Mouse (Mus musculus): ENCODE measurements around the gene Gnl2. TPM values are rescaled to one million over a fixed set of nuclear protein-coding genes. Genes with fewer than 3 reads are reported as not detected.

Gene Gnl2
- polyA plus RNA-seq, 1 experiment from 2014 or later: 89.6 TPM

DNA sequence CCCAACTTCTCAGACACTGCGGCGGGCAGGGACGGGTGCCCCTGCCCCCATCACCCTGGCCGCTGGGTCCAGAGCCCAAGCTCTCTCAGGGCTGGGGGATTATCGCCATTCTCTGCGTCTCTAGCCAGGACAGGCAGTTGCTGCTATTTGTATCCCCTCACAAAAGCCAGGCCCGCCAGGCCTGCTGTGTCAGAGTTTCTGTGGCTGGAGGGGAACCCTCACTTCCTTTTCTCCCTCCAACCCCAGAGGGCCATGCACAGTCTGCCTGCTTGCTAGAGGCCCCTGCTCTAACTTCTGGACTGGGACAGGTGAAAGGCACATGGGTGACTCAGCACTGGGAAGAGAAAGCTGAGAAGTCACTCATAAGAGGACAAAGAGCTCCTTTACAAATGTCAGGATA is 26.1 kb upstream of the Gnl2 start:
- H3K36me3 ChIP-seq (ENCODE audit: control insufficient read depth, insufficient read depth, low read length): no peaks in the 10 kb centered on the region
- H3K9me3 ChIP-seq (ENCODE audit: control insufficient read depth, low read length): no peaks in the 10 kb centered on the region
- no peak overlapping the region for H3K9ac ChIP-seq (replicated peaks; ENCODE audit: low read depth, low read length)
- no peak overlapping the region for H3K27ac ChIP-seq (ENCODE audit: low read depth, low read length)
- no peak overlapping the region for H3K4me3 ChIP-seq (ENCODE audit: low read depth, low read length)
- H3K4me1 ChIP-seq (ENCODE audit: control insufficient read depth, insufficient read depth, low read length): peaks cover 13% of the 10 kb centered on the region; the same call in 1 of the 2 replicates
- no peak overlapping the region for H3K4me2 ChIP-seq (ENCODE audit: low read depth, low read length)
- WGBS: 8% methylated on average over 7 of the region's 7 CpGs
- no peak for ATAC-seq (ENCODE audit: low read depth)
- H3K27me3 ChIP-seq (ENCODE audit: control insufficient read depth, insufficient read depth, low read length): peaks cover 49% of the 10 kb centered on the region

DNA sequence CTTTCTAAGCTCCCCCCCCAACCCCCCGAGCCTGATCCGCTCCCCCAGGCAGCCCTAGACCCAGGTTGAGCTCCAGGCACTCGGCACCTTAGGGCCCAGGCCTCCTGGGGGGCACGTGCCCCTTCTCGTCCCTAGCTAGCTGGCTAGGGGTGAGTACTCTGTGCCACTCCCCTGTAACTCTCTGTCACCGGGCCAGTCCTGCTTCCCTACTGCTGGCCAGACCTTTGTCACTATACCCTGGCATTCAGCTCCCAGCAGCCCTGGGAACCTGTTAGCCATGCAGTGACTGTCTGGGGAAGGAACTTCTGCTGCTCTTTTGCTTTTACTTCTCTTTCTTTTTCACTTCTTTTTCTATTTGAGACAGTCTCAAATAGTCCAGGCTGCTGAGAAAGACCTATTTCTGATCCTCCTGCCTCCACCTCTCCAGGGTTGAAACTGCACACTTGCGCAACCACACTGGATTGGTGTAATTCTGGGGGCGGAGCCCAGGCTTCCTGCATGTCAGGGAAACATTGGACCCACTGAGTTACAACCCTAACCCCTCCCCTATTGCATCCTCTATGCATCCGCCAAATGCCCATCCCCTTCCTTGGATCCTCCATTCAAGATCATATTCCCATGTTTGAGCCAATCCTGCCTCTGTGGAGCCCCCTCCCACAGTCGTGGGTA is 18.8 kb upstream of the Gnl2 start:
- H3K9ac ChIP-seq (replicated peaks; ENCODE audit: low read depth, low read length): no peak overlapping the region
- no peak overlapping the region for H3K4me3 ChIP-seq (ENCODE audit: low read depth, low read length)
- H3K27me3 ChIP-seq (ENCODE audit: control insufficient read depth, insufficient read depth, low read length): no peaks in the 10 kb centered on the region
- H3K4me2 ChIP-seq (ENCODE audit: low read depth, low read length): no peak overlapping the region
- no peaks in the 10 kb centered on the region for H3K9me3 ChIP-seq (ENCODE audit: control insufficient read depth, low read length)
- no peak overlapping the region for H3K27ac ChIP-seq (ENCODE audit: low read depth, low read length)
- H3K4me1 ChIP-seq (ENCODE audit: control insufficient read depth, insufficient read depth, low read length): no peaks in the 10 kb centered on the region
- ATAC-seq (ENCODE audit: low read depth): no peak
- H3K36me3 ChIP-seq (ENCODE audit: control insufficient read depth, insufficient read depth, low read length): no peaks in the 10 kb centered on the region
- 67% methylated on average over 10 of the region's 10 CpGs for WGBS

DNA sequence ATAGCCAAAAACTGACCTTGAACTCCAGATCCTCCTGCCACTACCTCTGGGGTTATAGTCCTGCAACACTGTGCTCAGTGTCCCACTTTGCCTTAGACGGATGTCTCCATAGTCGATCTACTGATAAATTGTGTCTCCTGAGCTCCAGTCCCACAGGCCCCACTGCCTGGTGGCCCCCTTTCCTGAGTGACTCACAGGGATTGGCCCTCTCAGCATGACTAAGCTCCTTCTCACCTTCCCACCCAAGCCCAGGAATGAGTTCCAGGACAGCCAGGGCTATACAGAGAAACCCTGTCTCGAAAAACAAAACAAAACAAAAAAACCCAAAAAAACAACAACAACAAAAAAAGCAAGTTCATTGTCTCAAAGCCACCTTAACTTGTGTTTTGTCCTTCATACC is 16.8 kb upstream of the Gnl2 start:
- H3K9ac ChIP-seq (replicated peaks; ENCODE audit: low read depth, low read length): no peak overlapping the region
- no peak overlapping the region for H3K4me3 ChIP-seq (ENCODE audit: low read depth, low read length)
- WGBS: 85% methylated on average over 3 of the region's 3 CpGs
- H3K27me3 ChIP-seq (ENCODE audit: control insufficient read depth, insufficient read depth, low read length): no peaks in the 10 kb centered on the region
- no peaks in the 10 kb centered on the region for H3K9me3 ChIP-seq (ENCODE audit: control insufficient read depth, low read length)
- no peaks in the 10 kb centered on the region for H3K4me1 ChIP-seq (ENCODE audit: control insufficient read depth, insufficient read depth, low read length)
- ATAC-seq (ENCODE audit: low read depth): no peak
- no peak overlapping the region for H3K27ac ChIP-seq (ENCODE audit: low read depth, low read length)
- no peak overlapping the region for H3K4me2 ChIP-seq (ENCODE audit: low read depth, low read length)
- no peaks in the 10 kb centered on the region for H3K36me3 ChIP-seq (ENCODE audit: control insufficient read depth, insufficient read depth, low read length)

DNA sequence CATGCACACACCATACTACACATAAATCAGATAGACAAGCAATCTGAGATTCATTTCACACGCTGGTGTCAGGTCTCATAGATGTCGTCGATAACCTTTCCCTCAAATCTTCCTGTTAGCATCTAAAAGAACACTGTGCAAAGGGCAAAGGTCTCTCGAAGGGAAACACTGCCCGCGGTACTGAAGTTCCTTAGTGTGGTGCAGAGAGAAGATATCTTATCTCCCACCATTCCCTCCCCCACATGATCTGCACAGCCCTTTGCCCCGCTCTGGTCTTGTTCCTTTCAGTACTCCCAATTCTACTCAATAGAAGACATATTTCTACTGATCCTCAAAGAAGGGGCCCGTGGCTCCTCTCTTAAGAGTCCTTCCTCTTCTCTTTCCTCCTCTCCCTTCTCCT is 13.4 kb upstream of the Gnl2 start:
- no peaks in the 10 kb centered on the region for H3K4me1 ChIP-seq (ENCODE audit: control insufficient read depth, insufficient read depth, low read length)
- no peak overlapping the region for H3K27ac ChIP-seq (ENCODE audit: low read depth, low read length)
- H3K4me3 ChIP-seq (ENCODE audit: low read depth, low read length): no peak overlapping the region
- H3K27me3 ChIP-seq (ENCODE audit: control insufficient read depth, insufficient read depth, low read length): no peaks in the 10 kb centered on the region
- no peak overlapping the region for H3K4me2 ChIP-seq (ENCODE audit: low read depth, low read length)
- no peak overlapping the region for H3K9ac ChIP-seq (replicated peaks; ENCODE audit: low read depth, low read length)
- no peak for ATAC-seq (ENCODE audit: low read depth)
- WGBS: 85% methylated on average over 8 of the region's 8 CpGs
- no peaks in the 10 kb centered on the region for H3K36me3 ChIP-seq (ENCODE audit: control insufficient read depth, insufficient read depth, low read length)
- H3K9me3 ChIP-seq (ENCODE audit: control insufficient read depth, low read length): no peaks in the 10 kb centered on the region

DNA sequence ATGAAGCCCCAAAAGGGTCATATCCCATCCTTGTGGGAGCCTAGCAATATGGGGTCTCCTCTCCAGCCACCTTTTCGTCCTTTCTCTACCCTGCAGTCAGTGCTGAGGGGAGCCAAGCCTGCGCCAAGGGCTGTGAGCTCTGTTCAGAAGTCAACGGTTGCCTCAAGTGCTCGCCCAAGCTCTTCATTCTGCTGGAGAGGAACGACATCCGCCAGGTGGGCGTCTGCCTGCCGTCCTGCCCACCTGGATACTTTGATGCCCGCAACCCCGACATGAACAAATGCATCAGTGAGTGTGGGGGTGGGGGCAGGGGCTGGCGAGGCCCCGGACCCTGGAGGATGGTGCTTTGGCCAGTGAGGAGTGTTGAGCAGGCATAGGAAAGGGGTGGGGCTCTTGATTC is 11.5 kb upstream of the Gnl2 start:
- no peak overlapping the region for H3K27ac ChIP-seq (ENCODE audit: low read depth, low read length)
- no peaks in the 10 kb centered on the region for H3K9me3 ChIP-seq (ENCODE audit: control insufficient read depth, low read length)
- WGBS: 42% methylated on average over 12 of the region's 12 CpGs
- no peak overlapping the region for H3K4me2 ChIP-seq (ENCODE audit: low read depth, low read length)
- no peaks in the 10 kb centered on the region for H3K4me1 ChIP-seq (ENCODE audit: control insufficient read depth, insufficient read depth, low read length)
- ATAC-seq (ENCODE audit: low read depth): no peak
- H3K9ac ChIP-seq (replicated peaks; ENCODE audit: low read depth, low read length): no peak overlapping the region
- H3K36me3 ChIP-seq (ENCODE audit: control insufficient read depth, insufficient read depth, low read length): no peaks in the 10 kb centered on the region
- no peaks in the 10 kb centered on the region for H3K27me3 ChIP-seq (ENCODE audit: control insufficient read depth, insufficient read depth, low read length)
- H3K4me3 ChIP-seq (ENCODE audit: low read depth, low read length): no peak overlapping the region

DNA sequence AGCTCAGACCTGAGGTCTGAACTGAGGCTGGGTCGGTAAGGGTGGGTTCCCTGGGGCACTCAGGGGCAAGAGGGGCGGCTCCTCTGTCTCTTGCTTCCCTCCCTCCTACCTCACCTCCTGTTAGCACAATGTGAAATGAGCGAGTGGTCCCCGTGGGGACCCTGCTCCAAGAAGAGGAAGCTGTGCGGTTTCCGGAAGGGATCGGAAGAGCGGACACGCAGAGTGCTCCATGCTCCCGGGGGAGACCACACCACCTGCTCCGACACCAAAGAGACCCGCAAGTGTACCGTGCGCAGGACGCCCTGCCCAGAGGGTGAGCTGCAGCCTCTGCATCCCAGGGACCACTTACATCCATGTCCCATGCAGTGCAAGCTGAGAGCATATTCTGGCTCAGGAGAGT is 8.9 kb upstream of the Gnl2 start:
- no peak overlapping the region for H3K9ac ChIP-seq (replicated peaks; ENCODE audit: low read depth, low read length)
- no peak overlapping the region for H3K27ac ChIP-seq (ENCODE audit: low read depth, low read length)
- H3K36me3 ChIP-seq (ENCODE audit: control insufficient read depth, insufficient read depth, low read length): no peaks in the 10 kb centered on the region
- no peak overlapping the region for H3K4me3 ChIP-seq (ENCODE audit: low read depth, low read length)
- 47% methylated on average over 15 of the region's 15 CpGs for WGBS
- no peaks in the 10 kb centered on the region for H3K4me1 ChIP-seq (ENCODE audit: control insufficient read depth, insufficient read depth, low read length)
- no peaks in the 10 kb centered on the region for H3K27me3 ChIP-seq (ENCODE audit: control insufficient read depth, insufficient read depth, low read length)
- ATAC-seq (ENCODE audit: low read depth): no peak
- no peak overlapping the region for H3K4me2 ChIP-seq (ENCODE audit: low read depth, low read length)
- no peaks in the 10 kb centered on the region for H3K9me3 ChIP-seq (ENCODE audit: control insufficient read depth, low read length)

DNA sequence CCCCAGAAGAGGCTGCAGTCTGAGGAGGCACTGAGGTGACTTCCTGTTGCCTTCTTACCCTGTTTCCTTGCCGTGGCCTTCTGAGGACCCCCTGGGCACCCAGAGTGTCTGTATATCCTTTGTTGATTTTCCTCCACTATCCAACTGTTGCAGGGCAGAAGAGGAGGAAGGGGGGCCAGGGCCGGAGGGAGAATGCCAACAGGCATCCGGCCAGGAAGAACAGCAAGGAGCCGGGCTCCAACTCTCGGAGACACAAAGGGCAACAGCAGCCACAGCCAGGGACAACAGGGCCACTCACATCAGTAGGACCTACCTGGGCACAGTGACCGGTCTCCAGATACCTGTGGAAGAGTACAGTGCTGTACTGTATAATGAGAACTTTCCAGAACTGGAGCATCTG is 8.2 kb upstream of the Gnl2 start:
- Histone ChIP-seq H3K27me3 (ENCODE audit: control insufficient read depth, insufficient read depth, low read length) (no peaks in the 10 kb centered on the region), H3K9me3 (ENCODE audit: control insufficient read depth, low read length) (no peaks in the 10 kb centered on the region), H3K36me3 (ENCODE audit: control insufficient read depth, insufficient read depth, low read length) (no peaks in the 10 kb centered on the region), H3K27ac (ENCODE audit: low read depth, low read length) (no peak overlapping the region), H3K4me2 (ENCODE audit: low read depth, low read length) (no peak overlapping the region), H3K4me1 (ENCODE audit: control insufficient read depth, insufficient read depth, low read length) (no peaks in the 10 kb centered on the region), H3K4me3 (ENCODE audit: low read depth, low read length) (no peak overlapping the region), H3K9ac (replicated peaks; ENCODE audit: low read depth, low read length) (no peak overlapping the region)
- 67% methylated on average over 6 of the region's 6 CpGs for WGBS
- no peak for ATAC-seq (ENCODE audit: low read depth)

DNA sequence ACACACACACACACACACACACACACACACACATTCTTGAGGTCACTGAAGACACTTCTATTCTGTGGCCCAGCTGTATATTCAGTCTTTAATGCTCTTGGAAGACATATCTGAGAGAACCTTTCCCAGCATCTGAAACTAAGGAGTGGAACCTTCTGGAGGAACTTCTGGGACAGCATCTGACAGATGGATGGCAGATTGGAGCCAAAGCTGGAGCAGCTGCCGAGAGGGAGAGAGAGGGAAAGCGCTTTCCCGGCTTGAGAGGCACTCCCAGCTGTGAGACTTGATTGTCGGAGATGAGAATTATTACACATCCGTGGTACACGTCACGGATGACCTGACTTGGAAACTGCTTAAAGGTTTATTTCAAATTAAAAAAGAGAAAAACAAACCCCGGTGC is 7.7 kb upstream of the Gnl2 start:
- 48% methylated on average over 8 of the region's 8 CpGs for WGBS
- Histone ChIP-seq H3K9me3 (ENCODE audit: control insufficient read depth, low read length) (no peaks in the 10 kb centered on the region), H3K36me3 (ENCODE audit: control insufficient read depth, insufficient read depth, low read length) (no peaks in the 10 kb centered on the region), H3K27ac (ENCODE audit: low read depth, low read length) (no peak overlapping the region), H3K4me3 (ENCODE audit: low read depth, low read length) (no peak overlapping the region), H3K4me1 (ENCODE audit: control insufficient read depth, insufficient read depth, low read length) (no peaks in the 10 kb centered on the region), H3K4me2 (ENCODE audit: low read depth, low read length) (no peak overlapping the region), H3K9ac (replicated peaks; ENCODE audit: low read depth, low read length) (no peak overlapping the region), H3K27me3 (ENCODE audit: control insufficient read depth, insufficient read depth, low read length) (no peaks in the 10 kb centered on the region)
- ATAC-seq (ENCODE audit: low read depth): no peak

DNA sequence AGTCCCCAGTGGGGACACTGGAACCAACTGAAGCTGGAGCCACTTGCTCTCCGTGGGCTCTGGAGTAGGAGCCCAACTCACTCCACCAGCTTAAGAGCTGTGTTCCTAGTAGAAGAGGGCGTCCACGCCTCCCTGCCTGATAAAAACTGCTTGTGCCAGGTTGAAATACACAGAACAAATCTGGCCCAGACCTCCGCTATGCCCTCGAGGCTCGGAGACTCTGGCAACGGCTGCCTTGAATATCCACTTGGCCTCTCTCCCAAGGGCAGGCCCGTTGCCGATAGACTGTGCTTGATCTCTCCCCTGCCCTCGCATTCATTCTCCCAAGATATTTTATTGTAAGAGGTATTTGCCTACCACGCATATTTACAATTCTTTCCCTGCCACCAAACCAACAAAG is 1.0 kb downstream of the Gnl2 start:
- H3K27me3 ChIP-seq (ENCODE audit: control insufficient read depth, insufficient read depth, low read length): no peaks in the 10 kb centered on the region
- WGBS: 81% methylated on average over 11 of the region's 11 CpGs
- no peak for ATAC-seq (ENCODE audit: low read depth)

More for the DNA sequence above, 1.0 kb downstream of the Gnl2 start:
- Histone ChIP-seq H3K27ac (ENCODE audit: low read depth, low read length) (no peak overlapping the region), H3K36me3 (ENCODE audit: control insufficient read depth, insufficient read depth, low read length) (no peaks in the 10 kb centered on the region), H3K4me3 (ENCODE audit: low read depth, low read length) (no peak overlapping the region), H3K9ac (replicated peaks; ENCODE audit: low read depth, low read length) (no peak overlapping the region), H3K4me1 (ENCODE audit: control insufficient read depth, insufficient read depth, low read length) (no peaks in the 10 kb centered on the region), H3K9me3 (ENCODE audit: control insufficient read depth, low read length) (no peaks in the 10 kb centered on the region), H3K4me2 (ENCODE audit: low read depth, low read length) (no peak overlapping the region)

Measured in neural tube, embryonic 14.5 days (tissue).